Mouse (Mus musculus) layer of hippocampus, postnatal 14 days (tissue): ENCODE results near the gene Uck2. TPM values are rescaled to one million over a fixed set of nuclear protein-coding genes. Genes with fewer than 3 reads are reported as not detected.
A peak's percentile ranks its signal among the peaks of the same experiment; 100 is the strongest.

Source experiments
- DNase-seq, 2 experiments: peaks; one replicate each; pipeline ENCODE4 v3.0.0; 2021 to 2022; ENCODE audit warnings: low spot score in 2 of 2, mixed read lengths in 1 of 2
- total RNA-seq, 2 experiments: library from RNA; stranded (reverse); gene quantifications; 2 replicates each; pipeline ENCODE4 v1.2.3; 2021

Uck2 gene
- total RNA-seq, 2 experiments from 2014 or later: 64.2 to 68.1 TPM

DNA sequence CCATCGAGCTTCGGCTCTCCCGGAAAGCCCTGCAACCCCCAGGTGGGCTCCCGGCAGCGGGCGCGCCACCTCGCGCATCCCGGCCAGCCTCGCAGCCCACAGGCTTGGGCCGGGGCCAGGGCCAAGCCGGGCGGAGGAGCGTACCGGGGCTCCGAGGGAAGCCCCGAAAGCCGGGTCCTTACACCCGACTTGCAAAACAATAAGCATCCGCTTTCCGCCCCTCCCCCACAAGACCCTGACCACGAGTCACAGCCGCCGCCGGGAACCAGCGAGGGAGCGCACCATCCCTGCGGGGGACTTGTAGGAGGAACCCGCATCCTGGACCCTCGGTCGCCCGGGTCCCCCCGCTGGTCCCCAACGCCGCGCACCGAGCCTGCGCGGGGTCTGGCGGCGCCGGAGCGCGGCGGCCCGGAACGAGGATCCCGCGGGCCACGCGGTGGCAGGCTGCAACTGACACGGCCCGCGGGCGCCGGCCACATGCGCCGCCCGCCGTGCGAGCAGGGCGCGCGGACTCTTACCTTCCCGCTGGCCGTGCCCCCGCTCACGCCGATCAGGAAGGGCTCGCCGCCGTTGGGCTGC, 773 bp downstream of the Uck2 start:
- peak; percentile 65 to 75 for DNase-seq

DNA sequence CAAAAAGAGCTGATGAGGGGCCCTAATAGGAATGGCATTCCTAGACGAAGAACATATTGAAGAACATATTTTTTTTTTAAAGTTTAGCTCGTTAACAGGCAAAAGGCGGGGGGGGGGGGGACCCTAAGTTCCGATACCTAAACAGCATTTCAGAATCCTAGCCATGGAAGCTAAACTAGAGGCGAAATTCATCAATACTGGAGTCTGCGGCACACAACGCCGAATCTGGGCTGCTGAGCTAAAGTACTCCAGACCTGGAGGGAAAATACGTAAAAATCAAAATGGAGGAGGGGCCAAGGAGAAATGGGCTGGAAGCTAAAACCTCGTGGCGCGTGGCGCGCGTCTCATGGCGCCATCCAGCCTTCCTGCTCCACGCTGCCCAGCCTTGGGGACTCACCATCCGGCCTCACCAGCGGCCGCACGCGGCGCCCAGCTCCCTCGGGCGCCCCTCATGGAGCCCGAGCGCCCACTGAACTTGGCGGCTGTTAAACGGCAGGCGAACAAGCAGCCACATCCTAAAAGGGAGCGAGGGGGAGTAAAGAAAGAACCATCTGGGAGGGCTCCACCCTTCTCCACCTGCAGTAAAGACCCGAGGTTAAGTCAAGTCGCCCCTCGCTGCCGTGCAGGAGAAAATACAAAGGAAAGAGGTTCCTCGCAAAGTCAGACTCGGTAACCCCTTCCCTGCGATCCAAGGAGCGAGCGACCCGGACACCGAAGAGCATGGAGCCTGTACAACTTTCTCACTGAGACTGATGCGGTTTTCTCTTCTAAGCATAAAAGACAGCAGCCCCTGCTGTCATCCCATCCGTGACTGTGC, 1.5 kb downstream of the Uck2 start:
- peak; percentile 55 to 56 for DNase-seq

DNA sequence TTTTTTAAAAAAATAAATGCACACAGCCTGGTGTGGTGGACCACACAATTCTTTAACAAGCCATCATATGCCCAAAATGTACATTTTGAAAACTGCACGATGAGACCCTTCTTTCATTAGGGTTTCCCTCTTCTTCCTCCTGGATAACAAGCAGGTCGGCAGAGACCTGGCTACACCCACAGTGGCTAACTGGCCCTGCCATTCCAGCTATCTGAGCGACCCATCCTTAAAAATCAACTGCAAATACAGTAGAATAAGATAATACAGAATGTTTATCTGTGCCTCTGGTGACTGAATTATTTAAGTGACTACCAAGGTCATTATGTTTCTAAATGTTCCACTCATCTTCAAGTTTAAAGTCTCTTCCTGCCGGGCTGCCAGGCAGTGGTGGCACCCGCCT, 2.4 kb downstream of the Uck2 start:
- DNase-seq: no peak

DNA sequence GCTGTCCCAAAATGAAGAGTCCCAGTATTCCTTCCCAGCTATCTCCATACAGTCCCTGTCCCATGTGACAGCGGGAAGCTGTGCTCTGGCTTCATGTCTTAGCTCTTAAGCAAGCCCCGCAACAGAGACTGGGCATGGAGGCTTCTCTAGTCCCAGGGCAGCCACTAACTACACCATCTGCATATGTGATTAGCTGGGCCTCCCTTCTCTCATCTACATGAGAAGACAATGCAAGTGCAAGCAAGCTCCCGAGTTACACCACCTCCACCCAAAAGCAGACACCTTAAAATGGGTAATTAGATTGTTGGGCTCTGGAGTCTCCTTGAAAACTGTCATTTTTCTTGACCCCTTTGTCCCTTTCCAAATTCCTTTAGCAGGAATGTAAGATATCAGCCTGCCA, 3.0 kb downstream of the Uck2 start:
- DNase-seq: no peak

DNA sequence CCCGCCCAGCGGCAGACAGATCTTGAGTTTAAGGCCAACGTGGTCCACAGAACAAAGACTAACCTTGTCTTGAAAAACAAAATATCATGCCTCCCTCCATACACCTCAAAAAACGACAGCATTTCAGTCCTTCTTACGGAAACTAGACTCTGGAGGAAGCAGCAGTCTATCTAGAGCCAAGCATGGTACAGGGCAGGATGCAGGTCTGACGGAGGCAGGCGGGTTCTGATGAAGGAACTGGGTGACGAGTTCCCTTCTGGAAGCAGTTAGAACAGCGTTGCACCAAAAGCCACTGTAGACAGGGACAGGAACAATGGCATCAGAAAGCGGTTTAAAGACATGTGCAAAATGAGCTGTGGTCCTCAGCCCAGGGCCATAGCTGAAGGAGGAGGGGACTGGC, 5.1 kb downstream of the Uck2 start:
- DNase-seq: no peak

DNA sequence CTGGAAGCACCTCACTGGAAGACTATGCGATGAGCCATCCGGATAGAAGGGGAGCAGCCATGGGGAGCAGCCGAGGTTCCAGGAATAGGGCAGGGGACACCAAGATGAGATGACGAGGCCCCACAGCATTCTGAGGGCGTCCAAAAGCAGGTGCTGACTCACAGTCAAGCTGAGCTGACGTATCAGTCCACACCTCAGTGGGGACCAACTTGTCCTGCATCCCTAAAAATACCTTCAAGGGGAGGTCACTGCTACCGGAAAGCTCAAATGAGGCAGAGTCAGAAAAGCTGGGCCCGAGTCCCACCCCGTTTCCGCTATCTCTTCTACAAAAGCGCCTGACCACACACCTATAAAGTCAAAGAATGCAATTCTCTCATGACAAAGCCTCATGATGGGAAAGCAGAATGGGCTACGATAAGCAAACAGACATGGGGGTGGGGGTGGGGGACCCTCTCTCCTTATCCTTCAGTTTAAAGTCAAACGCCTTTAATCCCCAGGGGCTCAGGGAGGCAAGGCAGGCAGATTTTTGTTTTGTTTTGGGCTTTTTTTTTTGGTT, 5.9 kb downstream of the Uck2 start:
- DNase-seq: no peak

DNA sequence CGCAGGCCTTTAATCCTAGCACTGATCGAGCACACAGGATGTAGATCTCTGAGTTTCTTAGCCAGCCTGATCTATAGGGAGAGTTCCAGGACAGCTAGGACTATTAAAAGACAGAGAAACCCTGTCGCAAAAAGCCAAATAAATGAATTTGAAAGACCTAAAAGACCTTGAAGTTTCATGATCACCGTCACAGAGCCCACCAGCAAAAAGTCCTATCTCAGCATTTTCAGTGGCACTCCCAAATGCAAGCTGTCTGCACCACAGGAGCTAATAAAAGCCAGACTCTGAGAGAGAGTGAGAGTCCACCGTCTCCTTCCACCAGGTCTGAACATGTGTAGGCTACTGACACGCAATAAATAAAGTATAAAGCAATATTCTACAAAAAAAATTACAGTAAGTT, 6.7 kb downstream of the Uck2 start:
- DNase-seq: no peak

DNA sequence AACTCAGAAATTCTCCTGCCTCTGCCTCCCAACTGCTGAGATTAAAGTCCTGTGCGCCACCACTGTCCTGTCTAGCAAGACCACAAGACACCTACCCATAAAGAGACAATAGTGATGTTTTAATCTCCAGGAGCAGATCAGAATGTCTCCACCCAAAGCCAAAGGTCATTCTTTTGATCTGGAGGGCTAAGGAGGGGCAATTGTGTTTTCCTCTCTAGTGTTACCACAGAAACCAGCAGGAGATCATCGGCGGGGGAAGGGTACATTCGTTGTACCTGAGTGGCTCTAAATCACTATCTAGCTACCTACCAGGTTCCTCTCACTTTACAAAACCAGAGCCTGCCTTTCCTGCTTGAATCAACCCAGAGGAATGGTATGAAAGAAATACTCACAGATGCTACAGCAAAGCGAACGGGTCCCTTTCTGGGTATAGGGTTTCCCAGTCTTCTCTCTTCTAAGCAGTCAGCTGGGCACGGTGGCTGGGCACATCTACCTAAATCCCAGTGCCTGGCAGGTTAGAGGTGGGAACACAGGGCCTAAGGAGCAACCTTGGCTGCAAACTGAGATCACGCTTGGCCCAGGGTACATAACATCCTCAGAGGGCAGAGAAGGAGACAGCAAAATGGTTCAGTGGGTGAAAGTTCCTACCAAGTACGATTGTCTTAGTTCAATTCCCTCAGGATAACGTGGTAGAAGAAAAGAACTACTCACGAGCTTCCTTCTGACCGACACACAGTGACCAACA, 10.3 kb downstream of the Uck2 start:
- DNase-seq: no peak

DNA sequence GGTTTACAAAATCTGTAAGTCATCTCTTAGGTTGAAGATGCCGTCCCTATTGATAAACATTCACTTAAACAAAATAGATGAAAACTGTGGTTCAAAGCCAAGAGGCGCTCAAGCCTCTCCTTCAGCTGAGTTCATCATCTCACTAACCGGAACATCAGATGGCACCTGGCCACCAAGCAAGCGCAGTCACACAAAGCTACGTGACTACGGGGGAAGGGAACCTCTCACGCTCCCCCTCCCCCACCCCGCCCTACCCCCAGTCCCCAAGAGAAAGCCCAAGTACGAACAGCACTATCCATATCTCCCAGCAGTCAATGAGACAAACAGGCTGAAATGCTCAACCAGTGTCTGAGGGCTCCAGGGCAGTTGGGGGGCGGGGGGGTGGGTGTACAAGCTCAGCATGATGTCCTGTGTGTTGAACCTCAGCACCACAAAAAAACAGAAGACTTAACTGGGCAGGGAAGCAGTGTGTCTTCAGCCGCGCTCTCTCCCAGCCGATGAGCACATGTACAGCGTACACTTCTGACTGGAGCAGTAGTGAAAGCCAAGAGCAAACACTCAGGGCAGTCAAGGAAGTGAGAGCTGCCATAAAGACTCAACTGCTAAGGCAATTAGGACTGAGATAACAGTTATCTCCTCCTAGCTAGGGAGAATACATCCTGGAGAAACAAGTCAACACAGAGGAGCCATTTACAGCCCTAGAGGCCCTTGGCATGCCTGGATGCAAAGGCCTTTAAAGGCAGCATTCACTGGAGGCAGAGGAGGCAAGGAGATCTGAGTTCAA, 11.5 kb downstream of the Uck2 start:
- DNase-seq: no peak

DNA sequence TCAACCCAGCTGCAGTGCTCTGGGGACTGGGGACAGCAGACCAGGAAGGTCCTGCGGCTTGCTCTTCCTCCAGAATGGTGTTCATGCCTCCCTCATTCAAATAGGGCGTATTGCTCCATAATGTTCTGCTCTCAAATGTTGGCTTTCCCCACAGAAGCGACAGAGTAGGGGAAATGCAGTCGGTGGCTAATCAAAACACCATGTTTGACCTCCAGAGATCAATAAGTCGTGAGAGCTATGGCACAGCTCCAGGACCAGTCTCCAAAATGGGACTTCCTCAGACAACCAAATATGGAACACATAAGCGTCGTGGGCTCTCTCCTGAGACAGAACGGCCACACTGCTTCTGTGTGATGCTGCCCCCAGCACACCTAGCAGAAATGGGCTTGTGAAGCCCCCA, 13.3 kb downstream of the Uck2 start:
- no peak for DNase-seq

DNA sequence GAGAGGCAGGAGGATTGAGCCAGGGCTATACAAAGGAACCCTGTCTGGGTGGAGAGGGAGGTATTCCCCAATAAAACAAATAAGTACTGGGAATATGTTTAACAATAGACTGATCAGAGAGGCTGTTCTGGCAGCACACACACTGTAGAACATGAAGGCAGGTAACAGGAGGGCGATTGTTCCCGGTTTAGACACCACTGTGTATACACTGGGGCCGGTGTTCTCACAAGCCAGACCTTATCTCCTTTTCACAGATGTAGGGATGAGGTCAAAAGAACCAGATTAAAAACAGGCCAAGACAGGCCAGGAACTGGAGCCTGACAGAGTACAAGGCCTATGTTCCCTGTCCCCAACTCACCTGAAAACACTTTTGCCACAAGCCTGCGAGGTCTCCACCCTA, 13.8 kb downstream of the Uck2 start:
- no peak for DNase-seq

DNA sequence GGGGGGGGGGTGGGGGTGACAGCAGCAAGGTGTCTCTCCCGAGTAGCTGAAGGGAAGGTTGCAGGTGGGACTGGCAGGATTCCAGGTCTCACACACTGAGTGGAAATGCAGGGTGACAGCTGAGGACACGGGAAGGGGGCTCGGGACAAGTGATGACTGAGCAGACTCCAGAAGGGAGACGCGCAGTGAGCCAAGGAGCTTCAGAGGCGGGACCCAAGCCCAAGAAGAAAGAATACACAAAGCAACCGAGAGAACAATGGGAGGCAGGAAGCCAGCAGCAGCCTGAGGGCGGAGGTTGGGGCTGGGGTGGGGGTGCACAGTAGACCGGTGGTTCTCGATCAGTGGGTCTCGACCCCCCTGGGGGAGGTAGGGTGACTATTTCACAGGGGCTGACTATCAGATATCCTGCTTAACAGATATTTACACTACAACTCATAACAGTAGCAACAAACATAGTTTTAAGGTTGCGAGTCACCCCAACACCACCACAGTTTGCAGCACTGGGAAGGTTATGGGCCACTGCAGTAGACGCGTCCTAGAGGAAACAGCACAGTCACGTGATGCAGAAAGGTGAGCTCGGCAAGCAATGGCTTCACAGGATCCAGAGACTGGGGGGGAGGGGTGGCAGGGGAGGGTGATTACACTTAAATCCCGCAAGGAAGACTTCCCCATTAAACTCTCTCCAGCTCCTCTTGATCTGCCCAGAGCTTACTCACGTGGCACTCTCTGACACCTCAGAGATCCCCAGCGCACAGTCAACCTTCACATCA, 14.6 kb downstream of the Uck2 start:
- no peak for DNase-seq

DNA sequence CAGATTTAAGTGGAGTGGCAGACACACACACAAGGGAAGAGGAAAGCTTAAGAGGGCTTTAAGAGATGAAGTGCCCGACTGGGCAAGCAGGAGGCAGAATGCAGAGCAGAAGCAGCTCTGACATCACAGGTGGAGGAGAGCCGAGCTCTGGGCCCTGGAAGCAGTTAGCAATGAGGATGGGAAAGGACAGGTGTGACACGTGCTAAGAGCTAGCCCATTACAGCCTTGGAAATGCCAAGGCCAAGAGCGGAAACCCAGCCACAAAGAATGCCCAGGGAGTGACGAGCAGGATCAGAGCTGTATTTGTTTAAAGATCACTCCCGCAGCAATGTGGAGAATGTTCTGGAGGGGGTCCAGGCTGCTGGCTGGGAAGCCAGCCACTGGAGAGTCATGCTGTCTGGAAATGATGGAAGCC, 15.3 kb downstream of the Uck2 start:
- DNase-seq: peak; percentile 79 to 91

DNA sequence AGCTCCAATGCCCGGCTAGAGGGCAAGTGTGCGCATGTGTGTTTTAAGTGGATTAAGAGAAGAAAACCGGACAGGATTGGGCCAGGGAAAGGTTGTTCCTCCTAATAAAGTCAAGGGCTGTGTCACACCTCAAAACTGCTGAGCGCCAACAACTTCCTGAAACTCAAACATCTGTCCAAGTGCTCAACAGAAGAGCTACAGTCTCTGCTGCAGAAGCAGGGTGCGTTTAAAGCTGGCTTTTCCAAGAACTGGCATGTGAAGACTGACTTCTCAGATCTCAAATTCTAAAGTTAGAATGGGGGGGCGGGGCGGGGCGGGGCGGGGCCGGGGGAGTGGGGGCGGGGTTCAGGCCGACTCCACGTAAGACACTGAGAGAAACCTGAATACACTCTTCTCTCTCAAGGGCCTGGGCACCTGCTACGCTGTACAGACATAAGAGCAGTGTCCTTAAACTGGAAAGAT, 15.7 kb downstream of the Uck2 start:
- no peak for DNase-seq

DNA sequence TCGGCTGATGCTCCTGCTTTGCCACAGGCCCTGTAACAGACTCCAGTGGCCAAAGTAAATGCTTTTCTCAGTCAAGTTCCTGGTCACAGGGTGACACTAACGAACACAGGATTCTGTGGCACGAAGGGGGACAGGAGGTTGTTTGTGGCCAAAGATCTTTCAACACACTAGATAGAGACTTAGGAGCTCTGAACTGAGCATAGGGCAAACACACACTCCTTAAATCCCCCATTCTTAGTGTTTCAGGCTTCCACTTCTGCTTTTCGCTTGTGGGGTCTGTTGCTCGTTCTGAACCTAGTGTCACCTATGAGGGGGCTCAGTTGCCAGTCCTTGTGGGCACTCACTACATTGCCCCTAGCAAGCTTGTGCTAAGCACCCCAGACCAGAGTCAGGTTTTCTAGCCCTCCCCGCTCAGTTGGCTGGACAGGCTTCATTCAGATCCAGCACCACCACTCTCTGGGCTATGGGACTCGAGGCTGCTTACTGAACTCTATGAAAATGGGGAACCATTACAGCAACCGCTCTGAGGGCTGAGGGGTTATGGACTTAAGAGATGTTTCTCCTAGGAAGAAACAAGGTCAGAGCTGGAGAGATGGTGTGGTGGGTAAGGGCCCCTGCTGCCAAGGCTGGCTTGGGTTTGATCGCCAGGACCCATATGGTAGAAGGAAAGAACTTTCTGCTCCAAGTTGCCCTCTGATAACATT, 16.6 kb downstream of the Uck2 start:
- no peak for DNase-seq

DNA sequence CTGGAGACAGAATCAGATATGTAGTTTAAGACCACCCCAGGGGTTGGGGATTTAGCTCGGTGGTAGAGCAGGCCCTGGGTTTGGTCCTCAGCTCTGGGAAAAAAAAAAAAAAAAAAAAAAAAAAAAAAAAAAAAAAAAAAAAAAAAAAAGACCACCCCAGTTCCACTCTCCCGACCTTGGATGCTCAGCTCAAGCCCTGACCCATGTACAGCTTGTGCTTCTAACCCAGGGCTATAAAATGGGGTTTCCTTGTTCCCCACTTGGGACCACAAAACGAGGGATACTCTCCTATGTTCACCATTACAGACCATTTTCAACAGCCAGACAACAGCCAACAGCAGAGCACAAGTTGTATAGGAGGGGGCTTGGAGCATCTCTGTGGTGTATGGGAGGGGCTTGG, 18.4 kb downstream of the Uck2 start:
- no peak for DNase-seq

DNA sequence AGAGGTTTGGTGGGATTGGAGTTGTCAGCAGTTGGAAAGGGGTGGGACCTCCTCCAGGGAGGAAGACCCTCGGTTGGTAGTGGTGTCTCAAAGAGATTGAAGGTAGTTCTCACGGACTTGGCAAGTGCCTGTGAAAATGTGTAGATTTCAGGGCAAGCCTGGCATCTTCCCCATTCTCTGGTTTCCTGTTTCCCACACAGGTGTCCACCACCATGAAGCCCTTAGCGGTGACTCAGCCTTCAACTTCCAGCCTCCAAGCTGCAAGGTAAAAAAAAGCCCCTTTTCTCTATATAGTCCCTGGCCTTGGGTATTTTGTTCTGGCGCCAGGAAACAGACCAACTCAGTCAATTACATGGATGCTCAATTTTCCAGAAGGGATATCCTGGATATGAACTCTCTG, 19.8 kb downstream of the Uck2 start:
- DNase-seq: no peak

DNA sequence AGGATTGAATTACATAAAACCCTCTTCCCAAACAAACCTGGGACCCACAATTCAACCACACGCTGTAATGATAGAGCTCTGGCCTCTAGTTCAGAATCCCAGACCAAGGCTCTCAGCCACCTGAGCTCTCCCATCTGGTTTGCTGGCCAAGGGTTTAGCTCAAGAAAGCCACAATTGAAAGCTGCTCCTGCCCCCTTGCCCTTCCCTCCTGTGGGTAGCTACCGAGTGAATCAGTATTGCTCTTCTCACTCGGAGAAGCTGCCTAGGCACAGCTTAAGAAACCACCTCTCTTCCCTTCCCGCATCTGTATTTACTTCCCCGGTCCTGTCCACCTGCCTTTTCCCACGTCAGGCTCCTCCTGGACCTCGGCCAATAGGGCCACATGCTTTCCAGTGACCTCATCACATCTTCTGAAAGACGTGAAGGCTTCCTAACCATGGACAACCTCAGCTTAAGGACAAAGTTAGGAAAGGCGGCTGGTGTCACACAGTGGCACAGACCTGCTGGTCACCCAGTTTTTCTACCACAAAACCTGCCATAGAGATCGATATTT, 22.6 kb downstream of the Uck2 start:
- DNase-seq: no peak

DNA sequence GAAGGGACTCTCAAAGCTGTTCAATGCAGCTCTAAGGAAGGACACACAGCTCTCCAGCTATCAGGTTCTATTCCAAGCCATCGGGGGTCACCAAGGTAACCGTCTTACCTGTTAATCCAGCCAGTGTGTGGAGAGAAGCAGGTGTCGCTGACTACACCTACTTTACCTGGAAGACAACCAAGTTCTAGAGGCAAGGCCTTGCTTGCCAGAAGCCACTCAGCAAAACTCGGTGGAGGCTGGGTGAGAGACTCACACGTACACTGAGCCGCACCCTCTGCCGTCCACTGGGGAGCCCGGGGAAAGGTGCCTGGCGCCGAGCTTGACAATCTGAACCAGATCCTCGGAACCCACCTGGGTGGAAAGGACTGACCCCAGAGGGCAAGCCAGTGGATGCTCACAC, 23.4 kb downstream of the Uck2 start:
- DNase-seq: no peak
